8 mouse cellular contexts compared by ENCODE assay signal in genomic region chr6:35256691-35257090, GRCm38 (mm10). TPM values are rescaled to one million over a fixed set of nuclear protein-coding genes. Genes with fewer than 3 reads are reported as not detected.
DNase-seq lines count a peak whose midpoint lies in the region; ATAC-seq lines count a peak whose summit lies in the region.

No protein-coding gene starts in this region.

- peak; percentile 62 for DNase-seq in spleen, adult 12 weeks (ENCODE audit: low spot score)
- no peak for DNase-seq in spleen, adult 18-20 months
- peak; percentile 61 for DNase-seq in c-Kit-positive CD71-negative TER-119-negative erythroid progenitor cells, embryonic 14.5 days (ENCODE audit: low read depth)
- peak; percentile 59 for DNase-seq in heart, postnatal 25 days (ENCODE audit: low spot score)
- peak; percentile 44 for DNase-seq in lung, postnatal 25 days (ENCODE audit: low spot score)
- no peak for DNase-seq in cerebellum, adult 9-10 months
- no peak for DNase-seq in cerebellum, adult 11-12 months

- ATAC-seq in activated CD4-positive, CD25-positive, alpha-beta regulatory T cell, adult 4 months = no peak

- intact Hi-C loops in heart, postnatal 25 days (cut with DNase I) = loop anchor here (5.0 to 10.0 kb wide), 2 partner anchors 41 to 118 kb away; no protein-coding TSS in a partner anchor

RNA-seq across cellular contexts. Expression of gene Slc13a4, which starts 51.2 kb away (rescaled TPM):
- under 1 TPM; 0.08 to 0.16 TPM for total RNA-seq in heart, postnatal 25 days (2021)
- under 1 TPM in 1 of 2 experiments, not detected in 1; 0.25 TPM for polyA plus RNA-seq in activated CD4-positive, CD25-positive, alpha-beta regulatory T cell, adult 4 months (2017; shearing (Covaris generic))

Comparison
In these comparisons a context has a peak if more than half of its experiments do, and no peak if none do; other contexts are left out.
1. DNase-seq: peak in spleen, adult 12 weeks (single experiment), c-Kit-positive CD71-negative TER-119-negative erythroid progenitor cells, embryonic 14.5 days (single experiment), heart, postnatal 25 days (single experiment) and lung, postnatal 25 days (single experiment); none in spleen, adult 18-20 months (0 of 2), cerebellum, adult 9-10 months (single experiment) and cerebellum, adult 11-12 months (single experiment).